Mouse (Mus musculus): ENCODE results near the gene Senp6. TPM values are rescaled to one million over a fixed set of nuclear protein-coding genes. Genes with fewer than 3 reads are reported as not detected.

The Senp6 gene
- polyA plus RNA-seq, 1 experiment from 2014 or later, result 73.5 TPM

- no peak overlapping the region for H3K9ac ChIP-seq (ENCODE audit: low read depth, low read length)
- peaks cover 22% of the 10 kb centered on the region for H3K4me1 ChIP-seq (ENCODE audit: control insufficient read depth, insufficient read depth, low read length)
- WGBS, result 36% methylated on average over 9 of the region's 9 CpGs
- no peak overlapping the region for H3K27ac ChIP-seq (ENCODE audit: low read depth, low read length)
- no peak overlapping the region for H3K4me2 ChIP-seq (replicated peaks; ENCODE audit: low read depth, low read length)
- no peaks in the 10 kb centered on the region for H3K36me3 ChIP-seq (ENCODE audit: control insufficient read depth, insufficient read depth, low read length)
- no peak overlapping the region for H3K4me3 ChIP-seq (ENCODE audit: low read length)
- ATAC-seq (ENCODE audit: low FRiP score, low TSS enrichment), result peak; percentile 74; the same call in 1 of the 2 replicates
- no peaks in the 10 kb centered on the region for H3K27me3 ChIP-seq (ENCODE audit: control insufficient read depth, insufficient read depth, low read length)
- no peaks in the 10 kb centered on the region for H3K9me3 ChIP-seq (ENCODE audit: control insufficient read depth, low read length)
Observed at GRCm38 (mm10) chr9:80173629-80174028, 106.9 kb downstream of the Senp6 start.

- Histone ChIP-seq H3K4me1 (ENCODE audit: control insufficient read depth, insufficient read depth, low read length) (peaks cover 22% of the 10 kb centered on the region), H3K9me3 (ENCODE audit: control insufficient read depth, low read length) (no peaks in the 10 kb centered on the region), H3K9ac (ENCODE audit: low read depth, low read length) (no peak overlapping the region), H3K36me3 (ENCODE audit: control insufficient read depth, insufficient read depth, low read length) (no peaks in the 10 kb centered on the region), H3K27me3 (ENCODE audit: control insufficient read depth, insufficient read depth, low read length) (no peaks in the 10 kb centered on the region), H3K4me2 (replicated peaks; ENCODE audit: low read depth, low read length) (no peak overlapping the region), H3K4me3 (ENCODE audit: low read length) (no peak overlapping the region), H3K27ac (ENCODE audit: low read depth, low read length) (peak overlapping the region; percentile 30; the same call in 1 of the 2 replicates)
- peak; percentile 14; the same call in 1 of the 2 replicates for ATAC-seq (ENCODE audit: low FRiP score, low TSS enrichment)
- WGBS, result 66% methylated on average over 13 of the region's 13 CpGs
Observed at GRCm38 (mm10) chr9:80176696-80177478, 110.2 kb downstream of the Senp6 start.

GRCm38 (mm10) chr9:80178670-80179069 is 112.0 kb downstream of the Senp6 start:
- WGBS, result 83% methylated on average over 2 of the region's 2 CpGs
- no peak for ATAC-seq (ENCODE audit: low FRiP score, low TSS enrichment)
- no peaks in the 10 kb centered on the region for H3K9me3 ChIP-seq (ENCODE audit: control insufficient read depth, low read length)

GRCm38 (mm10) chr9:80179688-80180087 is 113.0 kb downstream of the Senp6 start:
- H3K4me3 ChIP-seq (ENCODE audit: low read length), result no peak overlapping the region
- H3K27ac ChIP-seq (ENCODE audit: low read depth, low read length), result no peak overlapping the region
- no peaks in the 10 kb centered on the region for H3K36me3 ChIP-seq (ENCODE audit: control insufficient read depth, insufficient read depth, low read length)
- H3K9ac ChIP-seq (ENCODE audit: low read depth, low read length), result no peak overlapping the region
- no peaks in the 10 kb centered on the region for H3K27me3 ChIP-seq (ENCODE audit: control insufficient read depth, insufficient read depth, low read length)
- H3K4me1 ChIP-seq (ENCODE audit: control insufficient read depth, insufficient read depth, low read length), result peaks cover 8% of the 10 kb centered on the region
- H3K9me3 ChIP-seq (ENCODE audit: control insufficient read depth, low read length), result no peaks in the 10 kb centered on the region
- ATAC-seq (ENCODE audit: low FRiP score, low TSS enrichment), result no peak
- 80% methylated on average over 4 of the region's 4 CpGs for WGBS
- H3K4me2 ChIP-seq (replicated peaks; ENCODE audit: low read depth, low read length), result no peak overlapping the region

More at GRCm38 (mm10) chr9:80178670-80179069, 112.0 kb downstream of the Senp6 start:
- Histone ChIP-seq H3K27me3 (ENCODE audit: control insufficient read depth, insufficient read depth, low read length) (no peaks in the 10 kb centered on the region), H3K36me3 (ENCODE audit: control insufficient read depth, insufficient read depth, low read length) (no peaks in the 10 kb centered on the region), H3K4me1 (ENCODE audit: control insufficient read depth, insufficient read depth, low read length) (peaks cover 9% of the 10 kb centered on the region), H3K9ac (ENCODE audit: low read depth, low read length) (no peak overlapping the region), H3K4me2 (replicated peaks; ENCODE audit: low read depth, low read length) (no peak overlapping the region), H3K4me3 (ENCODE audit: low read length) (no peak overlapping the region), H3K27ac (ENCODE audit: low read depth, low read length) (no peak overlapping the region)

- Histone ChIP-seq H3K4me2 (replicated peaks; ENCODE audit: low read depth, low read length) (no peak overlapping the region), H3K4me3 (ENCODE audit: low read length) (no peak overlapping the region), H3K9me3 (ENCODE audit: control insufficient read depth, low read length) (no peaks in the 10 kb centered on the region), H3K27ac (ENCODE audit: low read depth, low read length) (no peak overlapping the region), H3K36me3 (ENCODE audit: control insufficient read depth, insufficient read depth, low read length) (no peaks in the 10 kb centered on the region), H3K27me3 (ENCODE audit: control insufficient read depth, insufficient read depth, low read length) (no peaks in the 10 kb centered on the region), H3K4me1 (ENCODE audit: control insufficient read depth, insufficient read depth, low read length) (peaks cover 8% of the 10 kb centered on the region), H3K9ac (ENCODE audit: low read depth, low read length) (no peak overlapping the region)
- ATAC-seq (ENCODE audit: low FRiP score, low TSS enrichment), result no peak
- 90% methylated on average over 5 of the region's 5 CpGs for WGBS
Observed at GRCm38 (mm10) chr9:80180771-80181170, 114.1 kb downstream of the Senp6 start.

GRCm38 (mm10) chr9:80181692-80182091 is 115.0 kb downstream of the Senp6 start:
- H3K27me3 ChIP-seq (ENCODE audit: control insufficient read depth, insufficient read depth, low read length), result no peaks in the 10 kb centered on the region
- WGBS, result 89% methylated on average over 1 of the region's 1 CpGs
- H3K4me2 ChIP-seq (replicated peaks; ENCODE audit: low read depth, low read length), result no peak overlapping the region
- H3K27ac ChIP-seq (ENCODE audit: low read depth, low read length), result no peak overlapping the region
- H3K9ac ChIP-seq (ENCODE audit: low read depth, low read length), result no peak overlapping the region
- H3K4me3 ChIP-seq (ENCODE audit: low read length), result no peak overlapping the region
- H3K4me1 ChIP-seq (ENCODE audit: control insufficient read depth, insufficient read depth, low read length), result peaks cover 7% of the 10 kb centered on the region
- no peaks in the 10 kb centered on the region for H3K36me3 ChIP-seq (ENCODE audit: control insufficient read depth, insufficient read depth, low read length)
- no peaks in the 10 kb centered on the region for H3K9me3 ChIP-seq (ENCODE audit: control insufficient read depth, low read length)
- no peak for ATAC-seq (ENCODE audit: low FRiP score, low TSS enrichment)

GRCm38 (mm10) chr9:80184138-80184537 is 117.4 kb downstream of the Senp6 start:
- H3K36me3 ChIP-seq (ENCODE audit: control insufficient read depth, insufficient read depth, low read length), result no peaks in the 10 kb centered on the region
- no peaks in the 10 kb centered on the region for H3K27me3 ChIP-seq (ENCODE audit: control insufficient read depth, insufficient read depth, low read length)
- no peak overlapping the region for H3K4me3 ChIP-seq (ENCODE audit: low read length)
- H3K27ac ChIP-seq (ENCODE audit: low read depth, low read length), result no peak overlapping the region
- H3K9ac ChIP-seq (ENCODE audit: low read depth, low read length), result no peak overlapping the region
- WGBS, result 81% methylated on average over 5 of the region's 5 CpGs
- H3K9me3 ChIP-seq (ENCODE audit: control insufficient read depth, low read length), result no peaks in the 10 kb centered on the region
- no peak overlapping the region for H3K4me2 ChIP-seq (replicated peaks; ENCODE audit: low read depth, low read length)
- H3K4me1 ChIP-seq (ENCODE audit: control insufficient read depth, insufficient read depth, low read length), result no peaks in the 10 kb centered on the region
- ATAC-seq (ENCODE audit: low FRiP score, low TSS enrichment), result no peak

GRCm38 (mm10) chr9:80185737-80186136 is 119.0 kb downstream of the Senp6 start:
- Histone ChIP-seq H3K4me3 (ENCODE audit: low read length) (no peak overlapping the region), H3K36me3 (ENCODE audit: control insufficient read depth, insufficient read depth, low read length) (no peaks in the 10 kb centered on the region), H3K9me3 (ENCODE audit: control insufficient read depth, low read length) (no peaks in the 10 kb centered on the region), H3K4me2 (replicated peaks; ENCODE audit: low read depth, low read length) (no peak overlapping the region), H3K9ac (ENCODE audit: low read depth, low read length) (no peak overlapping the region), H3K4me1 (ENCODE audit: control insufficient read depth, insufficient read depth, low read length) (no peaks in the 10 kb centered on the region), H3K27me3 (ENCODE audit: control insufficient read depth, insufficient read depth, low read length) (no peaks in the 10 kb centered on the region), H3K27ac (ENCODE audit: low read depth, low read length) (no peak overlapping the region)
- WGBS, result 63% methylated on average over 3 of the region's 3 CpGs
- no peak for ATAC-seq (ENCODE audit: low FRiP score, low TSS enrichment)

- Histone ChIP-seq H3K9ac (ENCODE audit: low read depth, low read length) (no peak overlapping the region), H3K36me3 (ENCODE audit: control insufficient read depth, insufficient read depth, low read length) (no peaks in the 10 kb centered on the region), H3K4me3 (ENCODE audit: low read length) (no peak overlapping the region), H3K4me2 (replicated peaks; ENCODE audit: low read depth, low read length) (no peak overlapping the region), H3K9me3 (ENCODE audit: control insufficient read depth, low read length) (no peaks in the 10 kb centered on the region), H3K27ac (ENCODE audit: low read depth, low read length) (no peak overlapping the region), H3K27me3 (ENCODE audit: control insufficient read depth, insufficient read depth, low read length) (no peaks in the 10 kb centered on the region), H3K4me1 (ENCODE audit: control insufficient read depth, insufficient read depth, low read length) (no peaks in the 10 kb centered on the region)
- 93% methylated on average over 8 of the region's 8 CpGs for WGBS
- no peak for ATAC-seq (ENCODE audit: low FRiP score, low TSS enrichment)
Observed at GRCm38 (mm10) chr9:80186693-80187092, 120.0 kb downstream of the Senp6 start.

All from kidney, embryonic 14.5 days (tissue).